Mouse (Mus musculus) forebrain, embryonic 14.5 days (tissue): ENCODE measurements around the gene St8sia6. TPM values are rescaled to one million over a fixed set of nuclear protein-coding genes. Genes with fewer than 3 reads are reported as not detected.
A peak's percentile ranks its signal among the peaks of the same experiment; 100 is the strongest.
"Not testable (repeated sequence)": the region's sequence is repeated elsewhere in the genome, so short reads cannot be mapped to it uniquely, and the experiment has no call there.

Source experiments
- ATAC-seq: fragments of 200-750 bp; cut with Nextera tagmentation; 2 replicates; pipeline ENCODE4 v1.8.0; 2017; ENCODE audit warnings: mild to moderate bottlenecking, moderate library complexity
- DNase-seq: peaks from one replicate; pipeline ENCODE4 v3.0.0-alpha.2; 2015; ENCODE audit warnings: low spot score
- H3K27ac ChIP-seq: fragments of 300-500 bp; sonication (generic); 2 replicates; pipeline ENCODE4 v1.5.1; 2014; ENCODE audit warnings: low read depth, mild to moderate bottlenecking, control low read depth, low read length, moderate library complexity
- H3K27me3 ChIP-seq: fragments of 300-500 bp; sonication (generic); replicated peaks from 2 replicates; pipeline ENCODE4 v1.6.1; 2014; ENCODE audit warnings: low read length, control low read depth, mixed read lengths; ENCODE audit not compliant: control insufficient read depth, insufficient read depth
- H3K36me3 ChIP-seq: fragments of 300-500 bp; sonication (generic); 2 replicates; pipeline ENCODE4 v1.6.1; 2014; ENCODE audit warnings: low read length, control low read depth; ENCODE audit not compliant: control insufficient read depth, insufficient read depth
- H3K4me1 ChIP-seq: fragments of 300-500 bp; sonication (generic); 2 replicates; pipeline ENCODE4 v1.6.1; 2014; ENCODE audit warnings: antibody characterized with exemption, low read length, control low read depth; ENCODE audit not compliant: control insufficient read depth, insufficient read depth
- H3K4me2 ChIP-seq: fragments of 300-500 bp; sonication (generic); 2 replicates; pipeline ENCODE4 v1.6.1; 2014; ENCODE audit warnings: mild to moderate bottlenecking, control low read depth, low read length
- H3K4me3 ChIP-seq: fragments of 300-500 bp; sonication (generic); 2 replicates; pipeline ENCODE4 v1.5.1; 2014; ENCODE audit warnings: low read depth, low read length, control low read depth
- H3K9ac ChIP-seq: fragments of 300-500 bp; sonication (generic); 2 replicates; pipeline ENCODE4 v1.6.1; 2014; ENCODE audit warnings: mild to moderate bottlenecking, low read length, control low read depth, moderate library complexity
- H3K9me3 ChIP-seq: fragments of 300-500 bp; sonication (generic); replicated peaks from 2 replicates; pipeline ENCODE4 v1.6.1; 2016; ENCODE audit warnings: low read length, control low read depth, mixed read lengths; ENCODE audit not compliant: control insufficient read depth
- WGBS: fragments of 180-500 bp; shearing (Covaris S2); extraction: QIAGEN DNeasy Blood & Tissue Kit; methylation state at CpG from one replicate; pipeline ENCODE4 v1.1.7; 2014; 5-methylcytosine and 5-hydroxymethylcytosine counted together
- polyA plus RNA-seq: library from polyadenylated mRNA; unstranded; fragments of >200 nt; fragmentation: Nextera tagmentation; extraction: Ambion mirVana; gene quantifications from 2 replicates; pipeline ENCODE4 v1.2.1, GENCODE M21; 2014

The St8sia6 gene
- polyA plus RNA-seq, 1 experiment from 2014 or later, result 0.42 TPM

GRCm38 (mm10) chr2:13634866-13635265 is 159.0 kb downstream of the St8sia6 start:
- 67% methylated on average over 1 of the region's 1 CpGs for WGBS
- H3K36me3 ChIP-seq, result no peaks in the 10 kb centered on the region
- no peak overlapping the region for H3K27ac ChIP-seq
- no peak overlapping the region for H3K9ac ChIP-seq
- H3K4me3 ChIP-seq, result no peak overlapping the region
- no peaks in the 10 kb centered on the region for H3K27me3 ChIP-seq
- DNase-seq, result peak; percentile 18
- H3K4me1 ChIP-seq, result no peaks in the 10 kb centered on the region
- H3K9me3 ChIP-seq, result no peaks in the 10 kb centered on the region
- no peak for ATAC-seq
- H3K4me2 ChIP-seq, result no peak overlapping the region

GRCm38 (mm10) chr2:13630136-13630832 is 163.6 kb downstream of the St8sia6 start:
- H3K4me3 ChIP-seq, result no peak overlapping the region
- H3K27me3 ChIP-seq, result no peaks in the 10 kb centered on the region
- no peaks in the 10 kb centered on the region for H3K36me3 ChIP-seq
- H3K9me3 ChIP-seq, result no peaks in the 10 kb centered on the region
- no peak for ATAC-seq
- WGBS, result 82% methylated on average over 7 of the region's 7 CpGs
- H3K9ac ChIP-seq, result no peak overlapping the region
- no peak for DNase-seq
- H3K4me2 ChIP-seq, result no peak overlapping the region
- no peaks in the 10 kb centered on the region for H3K4me1 ChIP-seq
- H3K27ac ChIP-seq, result no peak overlapping the region

DNA sequence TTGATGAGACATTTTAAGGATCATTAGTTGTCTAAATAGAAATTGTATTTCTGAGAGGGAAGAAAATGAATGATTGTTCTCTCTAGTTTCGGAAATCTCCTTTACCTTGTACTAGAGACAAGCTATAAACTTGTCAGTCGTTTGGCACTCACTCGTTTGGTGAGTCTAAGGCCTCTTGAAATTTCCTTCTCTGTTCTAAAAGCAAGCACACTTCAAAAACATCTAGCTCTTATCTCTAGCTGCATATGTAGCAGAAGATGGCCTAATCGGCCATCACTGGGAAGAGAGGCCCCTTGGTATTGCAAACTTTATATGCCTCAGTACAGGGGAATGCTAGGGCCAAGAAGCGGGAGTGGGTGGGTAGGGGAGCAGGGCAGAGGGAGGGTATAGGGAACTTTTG is 190.2 kb downstream of the St8sia6 start:
- H3K4me1 ChIP-seq, ATAC-seq, H3K27me3 ChIP-seq, DNase-seq, H3K9me3 ChIP-seq, H3K9ac ChIP-seq, H3K4me2 ChIP-seq, H3K4me3 ChIP-seq, H3K27ac ChIP-seq, H3K36me3 ChIP-seq: not testable (repeated sequence)
- WGBS, result 84% methylated on average over 4 of the region's 5 CpGs

GRCm38 (mm10) chr2:13603093-13603492 is 190.8 kb downstream of the St8sia6 start:
- H3K36me3 ChIP-seq, result no peaks in the 10 kb centered on the region
- no peak overlapping the region for H3K27ac ChIP-seq
- no peak for DNase-seq
- no peak for ATAC-seq
- H3K27me3 ChIP-seq, result no peaks in the 10 kb centered on the region
- H3K4me2 ChIP-seq, result no peak overlapping the region
- H3K9me3 ChIP-seq, result no peaks in the 10 kb centered on the region
- H3K4me1 ChIP-seq, result no peaks in the 10 kb centered on the region
- H3K9ac ChIP-seq, result no peak overlapping the region
- no peak overlapping the region for H3K4me3 ChIP-seq

Other genes with a start within 250 kb of the St8sia6 start
- 11.1 and 12.0 TPM in 2 replicates for gene Trdmt1, start 249.4 kb downstream of the St8sia6 start, polyA plus RNA-seq
- gene Vim, start 220.1 kb downstream of the St8sia6 start, polyA plus RNA-seq, result 594 and 700 TPM in 2 replicates